Comparison of ENCODE assay signal across 29 mouse cellular contexts in the genomic region with DNA sequence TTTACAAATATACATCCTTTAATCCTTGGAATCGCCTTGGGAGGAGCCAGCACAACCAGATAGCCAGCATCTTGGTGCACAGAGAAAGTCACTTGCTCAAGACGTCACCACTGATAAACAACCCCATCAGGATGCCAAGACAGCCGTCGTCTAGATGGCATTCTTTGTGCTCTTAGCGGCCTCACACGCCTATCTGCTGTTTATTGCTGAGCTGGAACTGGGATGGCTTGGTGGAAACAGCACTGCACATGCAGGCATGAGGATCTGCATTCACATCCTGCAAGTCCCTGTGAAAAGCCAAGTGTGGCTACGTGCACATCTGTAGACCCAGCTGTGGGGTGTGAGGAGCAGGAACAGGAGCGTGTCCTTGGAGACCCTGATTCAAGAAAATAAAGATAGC. TPM values are rescaled to one million over a fixed set of nuclear protein-coding genes. Genes with fewer than 3 reads are reported as not detected.
DNase-seq lines count a peak whose midpoint lies in the region; ATAC-seq and TF ChIP-seq lines count a peak whose summit lies in the region.
"Had no signal": no experiment of that assay in that cellular context is flagged by ENCODE, and none has a peak within 500 bp of the region (broad histone marks: within the 10 kb centered on the region; RNA-seq: fewer than 3 reads in every experiment).

No protein-coding gene starts in this region.

- no peak overlapping the region for H3K4me3 ChIP-seq in cerebellum, adult 2 months (replicated peaks; ENCODE audit: insufficient read depth, low read depth, low read length)
- no peak overlapping the region for H3K4me3 ChIP-seq in gastrocnemius, adult 2 months
- H3K4me3 ChIP-seq in liver, embryonic 14.5 days (ENCODE audit: insufficient read depth in 1 of 2, low read depth in 2 of 2, low read length in 2 of 2) = no peak overlapping the region
- no peak overlapping the region for H3K4me3 ChIP-seq in liver, embryonic 11.5 days (ENCODE audit: low read depth, low read length)
- H3K4me3 ChIP-seq in limb, embryonic 15.5 days = no peak overlapping the region
- H3K4me3 ChIP-seq: embryonic facial prominence, embryonic 12.5 days; heart, adult 2 months; heart, embryonic 12.5 days; kidney, embryonic 15.5 days; limb, embryonic 12.5 days; midbrain, embryonic 15.5 days; stomach, embryonic 15.5 days had no signal

- no peak for TF ChIP-seq CTCF in cerebellum, adult 2 months (IDR thresholded peaks at IDR 0.05; ENCODE audit: borderline replicate concordance, insufficient read depth, low read depth, low read length)
- TF ChIP-seq CTCF in gastrocnemius, adult 2 months (IDR thresholded peaks at IDR 0.05) = no peak
- 0 out of 2 replicates have a peak, but pooled peaks have one; percentile 5 for TF ChIP-seq CTCF in liver, embryonic 14.5 days (IDR thresholded peaks at IDR 0.05; ENCODE audit: low read depth)

- 58% methylated on average over 8 of the region's 8 CpGs for WGBS in cerebellum, adult 2 months
- WGBS in liver, embryonic 14.5 days (ENCODE audit: insufficient replicate concordance) = 41% methylated on average over 8 of the region's 8 CpGs
- WGBS in liver, embryonic 11.5 days = 49% methylated on average over 8 of the region's 8 CpGs
- WGBS in limb, embryonic 15.5 days = 55% methylated on average over 8 of the region's 8 CpGs

- H3K27me3 ChIP-seq in cerebellum, adult 2 months (ENCODE audit: control insufficient read depth, insufficient read depth, low read length) = no peaks in the 10 kb centered on the region
- H3K27me3 ChIP-seq in liver, embryonic 14.5 days (ENCODE audit: control insufficient read depth, insufficient read depth, low read length) = no peaks in the 10 kb centered on the region
- H3K27me3 ChIP-seq in liver, embryonic 11.5 days (replicated peaks; ENCODE audit: control insufficient read depth, insufficient read depth, low read length) = no peaks in the 10 kb centered on the region
- H3K27me3 ChIP-seq in limb, embryonic 15.5 days = no peaks in the 10 kb centered on the region
- H3K27me3 ChIP-seq: CH12.LX; embryonic facial prominence, embryonic 12.5 days; heart, embryonic 12.5 days; kidney, embryonic 15.5 days; limb, embryonic 12.5 days; midbrain, embryonic 15.5 days; stomach, embryonic 15.5 days had no signal

- no peaks in the 10 kb centered on the region for H3K9me3 ChIP-seq in liver, embryonic 14.5 days (ENCODE audit: control insufficient read depth, low read length)
- no peaks in the 10 kb centered on the region for H3K9me3 ChIP-seq in liver, embryonic 11.5 days (ENCODE audit: control insufficient read depth, low read length)
- no peaks in the 10 kb centered on the region for H3K9me3 ChIP-seq in limb, embryonic 15.5 days
- H3K9me3 ChIP-seq: embryonic facial prominence, embryonic 12.5 days; heart, embryonic 12.5 days; kidney, embryonic 15.5 days; limb, embryonic 12.5 days; midbrain, embryonic 15.5 days; stomach, embryonic 15.5 days had no signal

- H3K4me2 ChIP-seq in liver, embryonic 14.5 days (ENCODE audit: low read depth) = no peak overlapping the region
- H3K4me2 ChIP-seq in liver, embryonic 11.5 days = no peak overlapping the region
- H3K4me2 ChIP-seq in limb, embryonic 15.5 days = no peak overlapping the region
- H3K4me2 ChIP-seq: embryonic facial prominence, embryonic 12.5 days; heart, embryonic 12.5 days; hindbrain, embryonic 14.5 days; kidney, embryonic 15.5 days; limb, embryonic 12.5 days; midbrain, embryonic 15.5 days; stomach, embryonic 15.5 days had no signal

- peaks cover 29% of the 10 kb centered on the region for H3K4me1 ChIP-seq in cerebellum, adult 2 months (ENCODE audit: control insufficient read depth, insufficient read depth, low read length)
- peaks cover 8 to 23% of the 10 kb centered on the region in 2 experiments for H3K4me1 ChIP-seq in liver, embryonic 14.5 days (replicated peaks; ENCODE audit: control insufficient read depth in 2 of 2, insufficient read depth in 2 of 2, low read length in 1 of 2)
- peaks cover 22% of the 10 kb centered on the region for H3K4me1 ChIP-seq in liver, embryonic 11.5 days (replicated peaks; ENCODE audit: control insufficient read depth, insufficient read depth, low read length)
- 0 out of 2 replicates have a peak, but pooled peaks cover 5% of the 10 kb centered on the region for H3K4me1 ChIP-seq in limb, embryonic 15.5 days
- H3K4me1 ChIP-seq: embryonic facial prominence, embryonic 12.5 days; midbrain, embryonic 15.5 days had no signal

- H3K9ac ChIP-seq in liver, embryonic 14.5 days (replicated peaks) = no peak overlapping the region
- H3K9ac ChIP-seq in liver, embryonic 11.5 days (ENCODE audit: low read depth, low read length) = no peak overlapping the region
- H3K9ac ChIP-seq in limb, embryonic 15.5 days = no peak overlapping the region
- H3K9ac ChIP-seq: embryonic facial prominence, embryonic 12.5 days; heart, embryonic 12.5 days; hindbrain, embryonic 14.5 days; kidney, embryonic 15.5 days; limb, embryonic 12.5 days; midbrain, embryonic 15.5 days; stomach, embryonic 15.5 days had no signal

- TF ChIP-seq EP300 in liver, embryonic 14.5 days (IDR thresholded peaks at IDR 0.05; ENCODE audit: low read depth) = no peak

- peak in 1 of 2 experiments; percentile 36 for DNase-seq in cerebellum, adult 2 months
- DNase-seq in cerebellum, adult 8-10 months = no peak
- DNase-seq in gastrocnemius, adult 2 months = no peak
- no peak for DNase-seq in gastrocnemius, postnatal 10 days
- DNase-seq in liver, embryonic 14.5 days (ENCODE audit: low read depth in 3 of 3, low spot score in 3 of 3) = no peak
- no peak for DNase-seq in liver, embryonic 11.5 days (ENCODE audit: low spot score)
- DNase-seq in adrenal gland, postnatal 36 days = no peak
- DNase-seq: adrenal gland, adult 2 months; embryo, embryonic 11 days; gastrocnemius, postnatal 36 days; heart, adult 2 months; kidney, adult 18-20 months; kidney, postnatal 25 days; lung, adult 18-20 months; right cerebral cortex, postnatal 25 days; thymus, adult 18-20 months; thymus, postnatal 25 days had no signal

- peak overlapping the region; percentile 3; the same call in 1 of the 2 replicates for H3K27ac ChIP-seq in cerebellum, adult 2 months (ENCODE audit: insufficient read depth, low read length)
- H3K27ac ChIP-seq in gastrocnemius, adult 2 months = peak overlapping the region; percentile 66
- H3K27ac ChIP-seq in liver, embryonic 14.5 days = no peak overlapping the region
- H3K27ac ChIP-seq in liver, embryonic 11.5 days (ENCODE audit: low read depth, low read length) = no peak overlapping the region
- 0 out of 2 replicates have a peak overlapping the region, but pooled peaks have one; percentile 8 for H3K27ac ChIP-seq in limb, embryonic 15.5 days
- H3K27ac ChIP-seq: embryonic facial prominence, embryonic 12.5 days; heart, adult 2 months; hindbrain, embryonic 14.5 days; kidney, embryonic 15.5 days; limb, embryonic 12.5 days; macrophage; midbrain, embryonic 15.5 days; stomach, embryonic 15.5 days had no signal

- TF ChIP-seq POLR2A in cerebellum, adult 2 months (IDR thresholded peaks at IDR 0.05; ENCODE audit: borderline replicate concordance, insufficient read depth, low read length) = no peak

- ATAC-seq in liver, embryonic 14.5 days (ENCODE audit: insufficient read depth) = peak; percentile 27; the same call in 1 of the 2 replicates
- no peak for ATAC-seq in liver, embryonic 11.5 days (replicated peaks; ENCODE audit: low FRiP score)
- no peak for ATAC-seq in limb, embryonic 15.5 days (ENCODE audit: insufficient number of reproducible peaks, low FRiP score, low TSS enrichment, low read depth)
- ATAC-seq: activated CD4-positive, CD25-positive, alpha-beta regulatory T cell, adult 4 months; forebrain, embryonic 14.5 days; midbrain, embryonic 15.5 days had no signal

- peaks cover 10% of the 10 kb centered on the region for H3K36me3 ChIP-seq in liver, embryonic 14.5 days (replicated peaks; ENCODE audit: control insufficient read depth, insufficient read depth, low read depth)
- H3K36me3 ChIP-seq in liver, embryonic 11.5 days (ENCODE audit: control insufficient read depth, insufficient read depth, low read length) = no peaks in the 10 kb centered on the region
- no peaks in the 10 kb centered on the region for H3K36me3 ChIP-seq in limb, embryonic 15.5 days
- H3K36me3 ChIP-seq: embryonic facial prominence, embryonic 12.5 days; heart, embryonic 12.5 days; kidney, embryonic 15.5 days; limb, embryonic 12.5 days; midbrain, embryonic 15.5 days; stomach, embryonic 15.5 days had no signal

- intact Hi-C loops in gastrocnemius, adult 2 months (cut with DNase I) = no loop called here

RNA-seq across cellular contexts. Expression of a gene that starts 39.1 kb away (rescaled TPM):
- 3.6 and 5.0 TPM in 2 replicates for polyA plus RNA-seq in cerebellum, adult 2 months (2012; rRNA removed)
- total RNA-seq in gastrocnemius, adult 2 months (2021) = 10 to 100 TPM; 39.8 to 43.6 TPM
- 10 to 100 TPM; 27.7 to 28.0 TPM for total RNA-seq in gastrocnemius, postnatal 10 days (2021)
- polyA plus RNA-seq in liver, embryonic 14.5 days (2012; rRNA removed) = 32.8 and 33.8 TPM in 2 replicates
- 63.5 and 69.3 TPM in 2 replicates for polyA plus RNA-seq in liver, embryonic 14.5 days (2014; fragmentation: Nextera tagmentation; extraction: Ambion mirVana)
- polyA plus RNA-seq in liver, embryonic 11.5 days (2014; fragmentation: Nextera tagmentation; extraction: Ambion mirVana) = 46.9 and 49.2 TPM in 2 replicates
- polyA plus RNA-seq in limb, embryonic 15.5 days (2015; fragmentation: Nextera tagmentation; extraction: Ambion mirVana) = 7.3 and 7.9 TPM in 2 replicates
- total RNA-seq in adrenal gland, postnatal 36 days (2021) = 10 to 100 TPM; 21.8 to 22.5 TPM

Comparison
In these comparisons a context has a peak if more than half of its experiments do, and no peak if none do; other contexts are left out.
1. H3K27ac ChIP-seq: peak in cerebellum, adult 2 months (single experiment), gastrocnemius, adult 2 months (single experiment) and limb, embryonic 15.5 days (single experiment); none in liver, embryonic 14.5 days (single experiment) and liver, embryonic 11.5 days (single experiment).